Mouse (Mus musculus): ENCODE data around the gene Trim33.
A peak's percentile ranks its signal among the peaks of the same experiment; 100 is the strongest.

Gene Trim33

GRCm38 (mm10) chr3:103400807-103401206 lies 121.7 kb downstream of the Trim33 start:
- DNase-seq (ENCODE audit: low spot score): no peak

- no peak for DNase-seq (ENCODE audit: low spot score)
Observed at GRCm38 (mm10) chr3:103401342-103402098, 122.4 kb downstream of the Trim33 start.

- peak; percentile 29 for DNase-seq (ENCODE audit: low spot score)
Observed at GRCm38 (mm10) chr3:103402212-103402611, 123.1 kb downstream of the Trim33 start.

- no peak for DNase-seq (ENCODE audit: low spot score)
Observed at GRCm38 (mm10) chr3:103405135-103405534, 126.0 kb downstream of the Trim33 start.

GRCm38 (mm10) chr3:103405871-103406765 lies 127.0 kb downstream of the Trim33 start:
- no peak for DNase-seq (ENCODE audit: low spot score)
